Mouse (Mus musculus) induced T-regulatory cell, adult 2 months (primary cell): Measurements from ENCODE around the gene Trpm2.
"Not testable (repeated sequence)": the region's sequence is repeated elsewhere in the genome, so short reads cannot be mapped to it uniquely, and the experiment has no call there.

Source experiments
- DNase-seq: peaks from one replicate; pipeline ENCODE4 v3.0.0-alpha.2; 2012; ENCODE audit warnings: low read depth

Trpm2 gene

GRCm38 (mm10) chr10:77978351-77979350 lies 8.3 kb upstream of the Trpm2 start, which contains the start of gene 1810043G02Rik:
1810043G02Rik (plus strand) TSS chr10:77978524.
- peak; percentile 98 for DNase-seq

GRCm38 (mm10) chr10:77976458-77977150 lies 6.2 kb upstream of the Trpm2 start:
- DNase-seq, result no peak

- no peak for DNase-seq
Measured at GRCm38 (mm10) chr10:77975653-77976052, 5.3 kb upstream of the Trpm2 start.

DNA sequence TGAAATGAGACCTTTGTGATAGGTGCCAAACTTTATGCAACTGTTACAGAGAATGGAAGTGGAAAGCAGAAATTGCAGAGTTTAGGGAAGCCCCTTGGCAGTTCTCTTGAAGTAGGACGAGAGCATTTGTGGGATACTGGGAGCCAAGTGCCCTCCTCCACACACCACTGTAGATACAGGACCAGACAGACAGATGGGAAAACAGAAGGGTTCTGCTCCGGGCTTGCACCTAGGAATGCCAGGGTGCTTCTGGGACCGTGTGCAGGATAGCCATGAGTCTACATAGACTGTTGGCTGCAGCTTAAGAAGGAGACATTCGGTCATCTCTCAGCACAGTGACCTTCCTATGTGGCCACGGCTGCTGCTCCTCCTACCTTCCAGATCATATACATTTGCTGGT lies 4.4 kb upstream of the Trpm2 start:
- no peak for DNase-seq

DNA sequence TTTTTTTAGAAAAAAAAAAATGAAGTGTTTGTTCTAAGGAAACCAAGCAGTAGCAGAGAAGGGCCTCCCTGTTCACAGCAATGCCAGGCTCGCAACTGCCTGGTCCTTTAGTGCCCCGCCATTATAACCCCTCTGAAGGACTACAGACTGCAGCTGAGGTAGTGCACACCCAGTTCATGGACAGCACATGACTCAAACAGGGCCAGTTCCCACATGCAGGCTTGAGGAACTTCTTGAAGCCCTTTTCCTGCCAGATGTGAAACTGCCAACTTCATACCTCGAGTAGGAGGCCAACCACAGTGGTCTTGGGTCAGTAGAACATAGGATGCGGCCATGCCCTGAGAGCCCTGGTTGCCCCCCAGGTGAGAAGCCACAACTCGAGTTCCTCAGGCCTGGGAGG lies 4.0 kb upstream of the Trpm2 start:
- DNase-seq, result no peak

GRCm38 (mm10) chr10:77971709-77972553 lies 1.6 kb upstream of the Trpm2 start:
- peak; percentile 74 for DNase-seq

DNA sequence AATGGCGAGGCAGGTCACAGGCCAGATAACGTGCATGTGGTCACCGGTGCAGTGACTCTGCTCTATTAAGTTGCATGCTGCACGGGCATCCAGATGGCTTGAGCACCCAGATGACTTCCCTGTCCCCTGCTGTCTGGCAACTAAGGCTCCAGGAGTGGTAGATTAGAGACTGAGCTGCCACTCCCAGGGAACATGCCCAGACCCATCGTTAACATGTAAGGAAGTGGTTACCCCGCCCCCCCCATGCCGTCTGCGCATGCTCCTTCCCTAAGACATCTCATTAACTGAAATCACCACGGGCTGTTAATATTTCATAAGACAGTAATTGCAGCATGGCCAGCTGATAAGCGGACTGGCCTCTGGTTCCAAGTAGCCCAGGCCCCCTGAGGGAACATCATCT lies 828 bp upstream of the Trpm2 start:
- DNase-seq, result peak; percentile 55

DNA sequence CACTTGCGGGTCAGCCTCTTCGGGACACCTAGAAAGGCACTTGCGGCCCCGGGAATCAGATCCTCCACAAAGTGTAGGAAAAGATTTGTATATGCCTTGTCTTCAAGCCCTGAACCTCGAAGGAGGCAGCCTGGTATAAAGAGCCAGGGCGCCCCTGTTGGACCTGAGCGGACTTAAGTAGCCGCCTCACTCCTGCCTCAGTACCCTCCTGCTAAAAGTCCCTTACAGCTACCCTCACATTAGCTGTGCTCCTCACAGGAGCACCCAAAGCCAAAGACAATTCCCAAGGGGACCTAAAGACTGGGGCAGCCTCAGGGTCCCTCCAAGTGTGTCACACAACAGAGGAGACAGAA lies 414 bp downstream of the Trpm2 start:
- no peak for DNase-seq

DNA sequence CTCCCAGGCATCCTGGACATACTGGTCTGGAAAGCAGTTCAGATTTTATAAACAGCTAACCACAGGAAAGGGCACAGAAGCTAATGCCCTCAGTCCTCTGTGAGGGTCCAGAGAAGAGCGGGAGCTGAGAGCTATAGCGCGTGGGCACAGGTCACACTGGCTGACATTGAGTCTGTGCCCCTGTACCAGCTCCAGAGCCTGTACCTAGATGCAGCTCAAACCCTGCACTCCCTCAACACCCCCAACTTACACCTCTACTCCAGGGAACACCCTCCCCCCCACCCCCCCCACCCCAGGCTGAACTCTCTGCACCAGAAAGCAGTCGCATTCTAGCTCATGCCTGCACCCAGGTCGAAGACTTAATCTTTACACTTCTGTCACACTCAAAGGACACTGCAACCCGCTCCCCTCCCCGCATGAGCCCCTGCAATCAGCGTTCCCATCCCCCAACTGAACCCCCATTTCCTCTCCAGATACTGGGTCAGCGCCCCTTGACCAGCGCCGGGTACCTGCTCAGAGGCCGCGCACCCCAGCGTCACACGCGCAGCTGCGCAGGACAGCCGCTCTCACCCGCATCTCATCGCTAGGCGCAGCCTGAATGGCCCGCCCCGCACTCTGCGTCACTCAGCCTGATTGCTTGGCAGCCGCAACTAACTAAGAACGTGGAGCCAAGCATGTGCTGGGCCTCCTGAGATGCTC lies 940 bp downstream of the Trpm2 start:
- peak; percentile 63 for DNase-seq

DNA sequence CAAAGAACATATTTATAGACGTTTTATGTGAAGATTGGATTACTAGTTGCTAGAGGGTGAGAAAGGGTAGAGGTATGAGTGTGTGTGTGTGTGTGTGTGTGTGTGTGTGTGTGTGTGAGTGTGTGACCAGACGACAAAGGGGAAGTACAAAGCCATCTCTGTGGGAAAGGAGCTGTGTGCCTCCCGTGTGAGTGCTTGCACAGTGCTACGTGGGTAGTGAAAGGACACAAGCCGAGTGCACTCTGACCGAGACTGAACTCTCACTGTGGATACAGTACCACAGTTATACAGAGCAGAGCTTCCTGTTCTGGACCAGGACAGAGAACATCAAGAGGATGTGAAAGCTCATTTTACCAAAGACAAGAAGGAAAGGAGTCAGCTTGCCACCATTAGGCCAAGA lies 6.4 kb downstream of the Trpm2 start:
- peak; percentile 45 for DNase-seq

DNA sequence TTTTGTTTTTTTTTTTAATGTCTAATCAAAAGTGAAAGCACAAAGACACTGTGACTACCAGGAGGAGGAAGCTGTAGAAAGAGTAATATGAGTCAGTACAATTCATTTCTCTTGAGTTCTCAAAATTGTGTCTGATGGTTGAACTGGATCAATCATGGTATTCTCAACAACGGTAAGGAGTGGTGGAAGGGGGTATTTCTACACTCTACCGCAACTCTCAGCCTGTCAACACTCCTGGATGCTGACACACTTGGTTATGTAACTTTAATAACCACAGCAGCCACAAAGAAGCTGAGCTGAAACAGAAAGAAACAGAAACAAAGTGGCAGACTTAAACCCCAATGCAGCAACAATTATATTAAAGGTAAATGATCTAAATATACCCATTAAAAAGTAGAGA lies 7.6 kb downstream of the Trpm2 start:
- peak; percentile 81 for DNase-seq

GRCm38 (mm10) chr10:77950468-77950867 lies 19.9 kb downstream of the Trpm2 start:
- DNase-seq, result not testable (repeated sequence)

DNA sequence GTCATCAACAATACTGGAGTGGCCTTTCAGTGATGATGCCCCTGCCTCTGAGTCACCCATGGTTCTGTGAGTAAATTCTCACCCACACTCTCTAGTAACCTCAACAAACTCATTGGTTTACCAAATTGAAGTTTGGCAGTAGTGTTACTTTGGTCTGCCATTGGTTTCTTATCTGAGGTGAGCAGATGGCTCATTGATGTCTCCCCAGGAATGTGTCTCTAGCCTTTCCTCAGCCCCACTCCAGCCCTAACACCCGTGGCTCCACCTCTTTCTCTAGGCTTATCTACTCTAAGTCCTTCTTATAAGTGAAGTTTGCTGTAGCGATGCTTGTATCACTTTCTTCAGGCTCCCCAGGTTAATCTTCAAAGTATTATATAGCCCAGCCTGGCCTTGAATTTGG lies 30.7 kb downstream of the Trpm2 start:
- no peak for DNase-seq

DNA sequence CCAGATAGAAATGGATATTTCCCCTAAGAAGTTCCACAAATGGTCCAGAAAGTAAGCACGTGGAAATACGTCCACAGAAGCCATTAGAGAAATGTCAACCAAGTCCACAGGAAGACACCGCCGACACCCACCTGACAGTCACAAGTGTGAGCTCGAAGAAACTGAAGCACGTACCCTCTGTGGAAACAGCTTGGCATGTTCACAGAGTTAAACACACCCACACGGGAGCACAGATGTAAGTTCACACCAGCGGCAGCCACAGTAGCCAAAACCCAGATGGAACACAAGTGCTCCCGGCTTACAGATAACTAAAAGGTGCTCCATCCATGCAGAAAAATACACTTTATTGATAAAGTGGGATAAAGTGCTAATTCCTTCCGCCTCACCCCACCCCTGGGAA lies 43.0 kb downstream of the Trpm2 start:
- no peak for DNase-seq

- DNase-seq, result peak; percentile 77
Measured at GRCm38 (mm10) chr10:77926140-77926539, 44.2 kb downstream of the Trpm2 start.

- DNase-seq, result no peak
Measured at GRCm38 (mm10) chr10:77922681-77923080, 47.7 kb downstream of the Trpm2 start.

GRCm38 (mm10) chr10:77921009-77921408 lies 49.4 kb downstream of the Trpm2 start:
- no peak for DNase-seq

GRCm38 (mm10) chr10:77916636-77917335 lies 53.6 kb downstream of the Trpm2 start:
- peak; percentile 60 for DNase-seq

DNA sequence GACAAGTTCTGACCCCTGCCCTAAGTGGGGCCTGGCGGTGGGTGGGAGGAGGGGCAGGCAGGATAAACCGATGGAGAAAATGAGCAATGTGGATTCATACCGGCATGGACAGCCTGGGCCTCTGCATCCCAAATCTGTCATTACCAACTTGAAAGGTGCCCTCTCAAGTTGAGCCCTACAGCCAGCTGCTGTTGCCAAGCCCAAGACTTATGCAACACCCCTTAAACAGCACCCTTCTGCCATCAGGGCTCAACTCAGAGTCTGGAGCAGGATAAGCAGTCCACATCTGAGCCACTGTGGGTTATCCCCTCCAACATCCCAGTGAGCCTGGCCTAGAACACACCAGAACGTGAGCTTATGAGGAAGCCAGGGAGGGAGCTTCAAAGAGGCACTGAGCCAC lies 57.1 kb downstream of the Trpm2 start:
- no peak for DNase-seq

- no peak for DNase-seq
Measured at GRCm38 (mm10) chr10:77912605-77913004, 57.8 kb downstream of the Trpm2 start.
